Mouse (Mus musculus) embryonic facial prominence, embryonic 12.5 days (tissue): Measurements from ENCODE around the gene Jup. TPM values are rescaled to one million over a fixed set of nuclear protein-coding genes. Genes with fewer than 3 reads are reported as not detected.

Experiments used
- ATAC-seq: fragments of 200-750 bp; cut with Nextera tagmentation; 2 replicates; pipeline ENCODE4 v1.8.0; 2017; ENCODE audit not compliant: insufficient number of reproducible peaks, insufficient read depth, low FRiP score, low TSS enrichment
- H3K27ac ChIP-seq: fragments of 300-500 bp; sonication (generic); 2 replicates; pipeline ENCODE4 v1.5.1; 2016; ENCODE audit warnings: mild to moderate bottlenecking
- H3K27me3 ChIP-seq: fragments of 300-500 bp; sonication (generic); 2 replicates; pipeline ENCODE4 v1.6.1; 2016; ENCODE audit warnings: mild to moderate bottlenecking, moderate library complexity
- H3K36me3 ChIP-seq: fragments of 300-500 bp; sonication (generic); 2 replicates; pipeline ENCODE4 v1.6.1; 2016; ENCODE audit warnings: mild to moderate bottlenecking
- H3K4me1 ChIP-seq: fragments of 300-500 bp; sonication (generic); 2 replicates; pipeline ENCODE4 v1.6.1; 2016
- H3K4me2 ChIP-seq: fragments of 300-500 bp; sonication (generic); replicated peaks from 2 replicates; pipeline ENCODE4 v1.6.1; 2016; ENCODE audit warnings: mild to moderate bottlenecking, moderate library complexity
- H3K4me3 ChIP-seq: fragments of 300-500 bp; sonication (generic); 2 replicates; pipeline ENCODE4 v1.5.1; 2016; ENCODE audit warnings: mild to moderate bottlenecking
- H3K9ac ChIP-seq: fragments of 300-500 bp; sonication (generic); 2 replicates; pipeline ENCODE4 v1.6.1; 2016; ENCODE audit warnings: mild to moderate bottlenecking, moderate library complexity
- H3K9me3 ChIP-seq: fragments of 300-500 bp; sonication (generic); 2 replicates; pipeline ENCODE4 v1.6.1; 2016; ENCODE audit warnings: mild to moderate bottlenecking, moderate library complexity
- WGBS: fragments of 180-500 bp; shearing (Covaris S2); methylation state at CpG from one replicate; pipeline ENCODE4 v1.1.7; 2016; 5-methylcytosine and 5-hydroxymethylcytosine counted together
- polyA plus RNA-seq: library from polyadenylated mRNA; unstranded; fragments of >200 nt; fragmentation: Nextera tagmentation; extraction: Ambion mirVana; gene quantifications from 2 replicates; pipeline ENCODE4 v1.2.1, GENCODE M21; 2016

Gene Jup
- polyA plus RNA-seq, 1 experiment from 2014 or later, result 70.6 TPM

DNA sequence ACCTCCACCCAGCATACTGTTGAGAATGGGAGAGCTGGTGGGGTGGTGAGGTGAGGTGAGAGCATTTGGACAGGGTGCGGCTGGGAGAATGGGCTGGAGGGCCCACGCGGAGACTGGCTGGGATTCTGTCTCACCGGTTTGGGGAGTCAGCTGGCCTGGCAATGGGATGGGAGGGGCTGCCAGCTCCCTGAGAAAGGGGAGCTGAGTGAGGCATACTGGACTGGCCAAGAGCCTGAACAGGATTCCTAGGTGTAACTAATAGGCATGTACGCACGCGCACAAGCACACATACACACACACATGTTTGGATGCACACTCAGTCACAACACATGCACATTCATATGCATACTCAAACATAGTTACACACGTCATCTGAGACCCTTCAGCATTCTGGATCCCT is 8.7 kb upstream of the Jup start:
- no peak overlapping the region for H3K9ac ChIP-seq
- 76% methylated on average over 8 of the region's 8 CpGs for WGBS
- H3K4me1 ChIP-seq, result peaks cover 14% of the 10 kb centered on the region; the same call in 1 of the 2 replicates
- H3K4me3 ChIP-seq, result no peak overlapping the region
- no peaks in the 10 kb centered on the region for H3K27me3 ChIP-seq
- no peak overlapping the region for H3K4me2 ChIP-seq
- peaks cover 28% of the 10 kb centered on the region for H3K36me3 ChIP-seq
- no peak for ATAC-seq
- no peaks in the 10 kb centered on the region for H3K9me3 ChIP-seq
- no peak overlapping the region for H3K27ac ChIP-seq

DNA sequence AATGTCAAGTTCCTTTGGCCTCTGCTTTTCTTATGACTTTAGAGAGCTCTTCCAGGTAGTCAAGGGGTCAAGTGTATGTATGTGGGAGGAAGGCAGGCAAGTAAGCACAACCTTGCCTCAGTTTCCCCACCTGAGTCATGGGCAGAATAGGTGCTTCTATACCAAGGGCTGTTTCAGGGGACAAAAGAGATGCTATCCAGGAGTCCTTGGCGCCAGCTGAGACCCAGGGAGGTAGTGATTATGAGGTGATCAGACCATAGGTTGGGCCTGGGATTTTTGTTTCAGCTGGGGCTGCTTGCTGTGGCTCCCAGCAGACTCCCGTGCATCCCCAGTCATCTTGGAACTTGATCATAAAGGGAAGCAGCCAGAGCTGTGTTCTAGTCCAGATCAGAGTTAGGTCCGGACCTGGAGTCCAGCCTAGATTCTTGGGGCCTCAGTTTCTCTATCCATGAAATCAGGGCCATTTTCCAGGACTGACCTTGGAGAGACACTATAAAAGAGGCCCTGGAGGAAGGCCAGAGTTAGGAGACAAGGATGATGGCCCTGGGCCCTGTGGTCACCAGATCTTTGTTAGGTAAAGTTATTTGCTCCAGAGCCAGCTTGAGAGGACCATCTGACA is 7.0 kb upstream of the Jup start:
- no peaks in the 10 kb centered on the region for H3K9me3 ChIP-seq
- 82% methylated on average over 3 of the region's 3 CpGs for WGBS
- H3K36me3 ChIP-seq, result peaks cover 13% of the 10 kb centered on the region
- H3K4me1 ChIP-seq, result peaks cover 16% of the 10 kb centered on the region; the same call in 1 of the 2 replicates
- H3K27ac ChIP-seq, result no peak overlapping the region
- H3K4me3 ChIP-seq, result no peak overlapping the region
- H3K9ac ChIP-seq, result no peak overlapping the region
- no peak for ATAC-seq
- H3K27me3 ChIP-seq, result no peaks in the 10 kb centered on the region
- no peak overlapping the region for H3K4me2 ChIP-seq

DNA sequence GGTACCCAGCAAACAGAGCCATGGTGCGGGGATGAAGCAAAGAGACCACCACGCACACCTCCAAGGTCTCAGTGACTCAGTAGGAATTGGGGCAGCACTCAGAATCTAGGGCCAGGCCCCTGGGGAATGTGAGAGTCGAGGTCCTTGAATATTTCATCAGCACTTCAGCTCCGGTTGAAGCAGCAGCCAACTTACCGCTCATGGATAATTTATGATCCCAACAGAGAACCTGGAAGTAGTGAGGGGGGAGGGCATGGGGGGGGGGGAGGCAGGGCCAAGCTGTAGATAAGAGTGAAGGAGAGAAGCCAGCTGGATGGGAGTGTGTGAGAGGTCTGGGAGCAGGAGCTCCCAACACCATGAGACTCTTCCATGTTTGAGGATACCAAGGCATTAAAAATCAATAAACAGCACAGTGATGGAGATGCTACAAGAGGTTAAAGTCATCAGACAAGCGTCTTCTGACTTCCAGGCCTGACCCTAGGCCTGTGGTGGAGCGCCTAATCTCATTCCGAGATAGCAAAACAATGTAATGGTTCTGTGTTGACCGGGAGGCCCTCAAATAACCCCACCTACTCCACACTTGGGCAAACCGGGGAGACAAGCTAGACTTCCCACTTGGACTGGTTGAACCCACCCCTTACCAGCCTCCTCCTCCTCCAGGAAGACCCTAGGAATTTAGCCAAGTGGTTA is 6.0 kb upstream of the Jup start:
- Histone ChIP-seq H3K9me3 (no peaks in the 10 kb centered on the region), H3K4me2 (no peak overlapping the region), H3K36me3 (peaks cover 4% of the 10 kb centered on the region; the same call in 1 of the 2 replicates), H3K27ac (no peak overlapping the region), H3K9ac (no peak overlapping the region), H3K27me3 (no peaks in the 10 kb centered on the region), H3K4me1 (peaks cover 17% of the 10 kb centered on the region; the same call in 1 of the 2 replicates), H3K4me3 (no peak overlapping the region)
- ATAC-seq, result no peak
- 81% methylated on average over 10 of the region's 10 CpGs for WGBS

DNA sequence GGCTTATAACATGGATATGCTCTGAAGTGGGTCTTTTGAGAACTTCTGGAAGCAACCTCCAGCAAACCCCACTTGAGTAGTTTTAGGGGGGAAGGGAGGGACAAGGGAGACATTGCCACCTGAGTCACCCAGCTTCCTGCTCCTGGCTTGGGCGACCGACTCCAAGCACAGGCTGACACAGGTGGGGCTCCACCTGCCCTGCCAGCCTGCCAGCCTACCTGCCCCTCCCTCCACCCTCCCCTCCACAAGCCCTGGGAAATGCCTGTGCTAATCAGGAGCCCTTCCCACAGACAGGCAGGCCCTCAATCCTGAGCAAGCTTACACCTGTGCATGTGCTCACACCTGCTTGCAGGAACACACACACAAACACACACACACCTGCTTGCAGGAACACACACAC is 5.1 kb upstream of the Jup start:
- no peaks in the 10 kb centered on the region for H3K27me3 ChIP-seq
- WGBS, result 73% methylated on average over 2 of the region's 2 CpGs
- H3K9ac ChIP-seq, result no peak overlapping the region
- peaks cover 13% of the 10 kb centered on the region; the same call in 1 of the 2 replicates for H3K4me1 ChIP-seq
- no peak overlapping the region for H3K27ac ChIP-seq
- H3K9me3 ChIP-seq, result no peaks in the 10 kb centered on the region
- H3K4me3 ChIP-seq, result no peak overlapping the region
- H3K36me3 ChIP-seq, result peaks cover 4% of the 10 kb centered on the region; the same call in 1 of the 2 replicates
- no peak for ATAC-seq
- H3K4me2 ChIP-seq, result no peak overlapping the region

DNA sequence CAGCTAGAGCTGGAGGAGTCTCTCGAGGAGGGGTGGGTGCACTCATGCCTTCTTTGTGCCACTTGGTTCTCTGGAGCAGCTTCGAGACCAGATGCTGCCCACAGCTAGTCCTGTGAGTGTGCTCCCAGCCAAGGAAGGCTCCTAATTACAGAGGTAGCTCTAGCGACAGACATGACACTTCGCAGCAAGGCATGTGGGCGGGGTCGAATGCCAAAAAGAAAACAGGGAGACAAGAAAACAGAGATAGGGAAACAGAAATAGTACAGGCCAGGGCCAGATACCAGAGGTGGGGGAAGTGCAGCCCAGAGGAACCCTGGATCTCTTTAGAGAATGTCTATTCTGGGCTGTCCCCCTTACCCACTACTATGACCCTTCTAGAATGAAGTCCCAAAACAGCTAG is 4.7 kb upstream of the Jup start:
- peaks cover 3% of the 10 kb centered on the region; the same call in 1 of the 2 replicates for H3K36me3 ChIP-seq
- H3K9ac ChIP-seq, result no peak overlapping the region
- H3K4me1 ChIP-seq, result peaks cover 13% of the 10 kb centered on the region; the same call in 1 of the 2 replicates
- H3K4me2 ChIP-seq, result no peak overlapping the region
- no peak overlapping the region for H3K4me3 ChIP-seq
- H3K9me3 ChIP-seq, result no peaks in the 10 kb centered on the region
- no peaks in the 10 kb centered on the region for H3K27me3 ChIP-seq
- H3K27ac ChIP-seq, result no peak overlapping the region
- ATAC-seq, result no peak
- 28% methylated on average over 6 of the region's 6 CpGs for WGBS

DNA sequence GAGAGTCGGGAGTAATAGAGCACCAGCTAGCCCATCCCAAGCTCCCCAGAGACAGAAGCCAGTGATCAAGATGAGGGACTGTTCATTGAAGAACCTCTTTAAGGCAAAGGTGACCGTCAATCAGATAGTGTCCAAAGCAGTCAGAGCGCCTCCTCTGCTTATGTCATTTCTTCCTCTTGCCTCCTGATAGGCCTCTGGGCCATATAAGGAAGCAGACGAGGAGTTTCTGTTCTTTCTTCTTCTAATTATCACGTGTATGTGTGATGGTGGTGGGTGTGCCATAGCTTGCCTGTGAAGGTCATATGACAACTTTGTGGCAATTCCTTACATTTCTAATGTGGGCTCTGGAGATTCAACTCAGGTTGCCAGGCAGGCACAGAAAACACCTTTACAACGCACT is 3.3 kb upstream of the Jup start:
- Histone ChIP-seq H3K4me3 (no peak overlapping the region), H3K9me3 (no peaks in the 10 kb centered on the region), H3K27me3 (no peaks in the 10 kb centered on the region), H3K27ac (no peak overlapping the region), H3K4me1 (peaks cover 21% of the 10 kb centered on the region), H3K9ac (no peak overlapping the region), H3K4me2 (no peak overlapping the region), H3K36me3 (no peaks in the 10 kb centered on the region)
- 76% methylated on average over 6 of the region's 6 CpGs for WGBS
- ATAC-seq, result no peak

DNA sequence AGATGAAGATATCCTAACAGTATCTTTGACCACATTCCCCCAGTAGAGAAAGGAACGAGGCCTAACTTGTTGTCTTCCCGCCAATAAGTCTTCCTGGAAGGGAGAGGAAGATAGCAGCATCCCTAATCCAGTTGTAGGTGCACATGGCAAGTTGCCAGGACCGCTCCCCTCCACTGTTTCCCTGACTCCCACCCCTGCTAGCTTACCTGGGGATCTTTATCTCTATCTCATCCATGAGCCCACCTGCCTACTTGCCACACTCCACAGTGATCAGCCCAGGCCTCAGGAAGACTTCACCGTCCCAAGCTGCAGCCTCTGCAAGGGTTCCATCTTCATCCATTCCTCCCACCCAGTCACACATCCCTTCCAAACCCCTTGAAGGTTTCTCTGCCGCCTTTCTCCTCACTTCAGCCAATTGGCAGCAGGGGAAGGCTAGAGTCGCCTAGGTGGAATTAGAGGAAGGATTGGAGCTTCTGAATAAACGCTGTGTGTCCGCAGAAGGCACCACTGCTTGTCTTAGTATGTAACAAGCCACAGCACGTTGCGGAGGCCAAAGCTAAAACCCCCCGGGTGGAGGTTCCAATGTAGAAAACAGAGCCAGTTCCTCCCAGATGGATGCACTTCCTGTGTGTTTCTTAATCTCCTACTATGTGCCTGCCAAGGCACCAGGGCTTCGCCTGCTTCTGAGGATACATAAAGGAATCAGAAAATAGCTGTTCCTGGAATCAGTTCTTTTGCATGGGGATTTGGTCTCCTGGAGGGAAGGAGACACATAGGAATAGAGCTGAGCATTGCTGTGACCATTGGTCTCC is 2.4 kb upstream of the Jup start:
- Histone ChIP-seq H3K4me2 (no peak overlapping the region), H3K9me3 (no peaks in the 10 kb centered on the region), H3K36me3 (no peaks in the 10 kb centered on the region), H3K9ac (peak overlapping the region; percentile 10; the same call in 1 of the 2 replicates), H3K4me3 (no peak overlapping the region), H3K27ac (peak overlapping the region; percentile 57), H3K27me3 (no peaks in the 10 kb centered on the region), H3K4me1 (peaks cover 30% of the 10 kb centered on the region)
- ATAC-seq, result no peak
- 73% methylated on average over 12 of the region's 12 CpGs for WGBS

DNA sequence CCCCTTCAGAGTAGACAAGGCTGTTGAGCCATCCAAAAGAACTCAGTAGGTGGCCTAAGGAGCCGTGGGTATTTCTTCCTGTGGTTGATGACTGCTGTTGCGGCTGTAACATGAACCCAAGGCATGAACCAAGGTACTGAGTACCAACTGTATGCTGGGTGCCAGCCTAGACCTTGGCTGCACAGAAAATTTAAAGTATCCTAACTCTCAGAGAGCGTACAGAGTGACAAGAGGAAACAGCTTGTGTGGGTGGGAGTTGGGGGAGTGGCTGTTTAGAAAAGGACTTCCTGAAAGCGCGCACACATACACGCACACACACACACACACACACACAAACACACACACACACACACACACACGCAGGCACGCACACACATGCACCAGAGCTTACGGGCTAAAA is 1.8 kb upstream of the Jup start:
- ATAC-seq, result no peak
- Histone ChIP-seq H3K27me3 (no peaks in the 10 kb centered on the region), H3K36me3 (no peaks in the 10 kb centered on the region), H3K9ac (peak overlapping the region; percentile 10; the same call in 1 of the 2 replicates), H3K4me3 (no peak overlapping the region), H3K4me1 (peaks cover 30% of the 10 kb centered on the region), H3K4me2 (no peak overlapping the region), H3K9me3 (no peaks in the 10 kb centered on the region), H3K27ac (peak overlapping the region; percentile 57; the same call in 1 of the 2 replicates)
- 72% methylated on average over 9 of the region's 9 CpGs for WGBS

DNA sequence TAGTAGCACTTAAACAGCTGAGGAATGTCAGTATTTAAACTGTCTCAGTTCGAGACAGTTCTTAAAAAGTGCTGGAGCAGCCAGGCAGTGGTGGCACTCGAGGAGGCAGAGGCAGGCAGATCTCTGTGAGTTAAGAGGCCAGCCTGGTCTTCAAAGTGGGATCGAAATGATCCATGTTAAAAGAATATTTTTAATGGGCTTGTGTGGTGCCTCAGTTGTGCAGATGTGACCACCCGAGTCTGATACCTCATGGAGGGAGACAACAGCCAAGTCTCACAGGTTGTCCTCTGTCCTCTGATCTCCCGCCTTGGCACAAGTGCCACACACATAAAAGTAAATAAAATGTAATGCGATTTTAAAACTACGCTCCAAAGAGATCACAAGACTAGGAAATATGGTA is 954 bp upstream of the Jup start:
- Histone ChIP-seq H3K27ac (no peak overlapping the region), H3K4me1 (peaks cover 30% of the 10 kb centered on the region), H3K4me3 (no peak overlapping the region), H3K4me2 (no peak overlapping the region), H3K36me3 (no peaks in the 10 kb centered on the region), H3K9ac (no peak overlapping the region), H3K9me3 (no peaks in the 10 kb centered on the region), H3K27me3 (no peaks in the 10 kb centered on the region)
- no peak for ATAC-seq
- 95% methylated on average over 7 of the region's 7 CpGs for WGBS

DNA sequence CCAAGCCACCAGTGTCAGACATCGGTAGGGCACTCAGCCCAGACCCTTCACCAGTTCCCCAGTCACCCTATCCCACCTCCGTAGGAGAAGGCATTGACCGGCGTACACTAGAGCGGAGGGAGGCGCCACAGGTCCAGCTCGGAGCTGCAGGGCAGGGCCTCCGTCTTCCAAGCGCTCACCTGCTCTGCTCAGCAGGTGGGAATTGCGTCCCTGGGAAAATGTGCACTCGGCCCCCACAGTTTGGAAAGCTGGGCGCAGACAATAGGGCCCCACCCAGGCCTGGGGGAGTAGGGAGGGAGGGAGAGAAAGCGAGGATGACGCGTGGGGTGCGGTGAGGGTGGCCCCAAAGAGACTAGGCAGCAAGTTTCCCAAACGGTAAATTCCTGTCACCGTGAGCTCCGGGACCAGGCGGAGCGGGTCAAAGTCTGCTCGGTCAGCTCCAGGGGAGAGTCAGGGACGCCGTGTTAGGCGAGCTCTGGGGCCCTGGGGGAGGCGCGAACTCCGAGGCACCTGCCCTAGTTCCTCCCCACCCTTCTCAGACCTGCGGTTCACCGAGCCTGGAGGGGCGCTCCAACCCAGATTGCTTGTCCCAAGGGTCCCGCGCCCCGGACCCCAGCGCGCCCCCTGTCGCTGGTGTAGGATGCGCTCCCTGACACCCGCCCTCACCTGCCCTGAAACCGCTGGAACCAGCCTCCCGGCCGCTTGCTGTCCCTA is 520 bp downstream of the Jup start:
- WGBS, result under 1% methylated on average over 41 of the region's 42 CpGs
- no peaks in the 10 kb centered on the region for H3K27me3 ChIP-seq
- peak; percentile 13; the same call in 1 of the 2 replicates for ATAC-seq
- H3K9ac ChIP-seq, result peak overlapping the region; percentile 69
- no peaks in the 10 kb centered on the region for H3K36me3 ChIP-seq
- peak overlapping the region; percentile 80 for H3K27ac ChIP-seq
- peaks cover 25% of the 10 kb centered on the region for H3K4me1 ChIP-seq
- H3K4me2 ChIP-seq, result peak overlapping the region; percentile 79
- peak overlapping the region; percentile 63 for H3K4me3 ChIP-seq
- no peaks in the 10 kb centered on the region for H3K9me3 ChIP-seq
